Comparison of ENCODE assay signal across 19 mouse cellular contexts in the genomic region with DNA sequence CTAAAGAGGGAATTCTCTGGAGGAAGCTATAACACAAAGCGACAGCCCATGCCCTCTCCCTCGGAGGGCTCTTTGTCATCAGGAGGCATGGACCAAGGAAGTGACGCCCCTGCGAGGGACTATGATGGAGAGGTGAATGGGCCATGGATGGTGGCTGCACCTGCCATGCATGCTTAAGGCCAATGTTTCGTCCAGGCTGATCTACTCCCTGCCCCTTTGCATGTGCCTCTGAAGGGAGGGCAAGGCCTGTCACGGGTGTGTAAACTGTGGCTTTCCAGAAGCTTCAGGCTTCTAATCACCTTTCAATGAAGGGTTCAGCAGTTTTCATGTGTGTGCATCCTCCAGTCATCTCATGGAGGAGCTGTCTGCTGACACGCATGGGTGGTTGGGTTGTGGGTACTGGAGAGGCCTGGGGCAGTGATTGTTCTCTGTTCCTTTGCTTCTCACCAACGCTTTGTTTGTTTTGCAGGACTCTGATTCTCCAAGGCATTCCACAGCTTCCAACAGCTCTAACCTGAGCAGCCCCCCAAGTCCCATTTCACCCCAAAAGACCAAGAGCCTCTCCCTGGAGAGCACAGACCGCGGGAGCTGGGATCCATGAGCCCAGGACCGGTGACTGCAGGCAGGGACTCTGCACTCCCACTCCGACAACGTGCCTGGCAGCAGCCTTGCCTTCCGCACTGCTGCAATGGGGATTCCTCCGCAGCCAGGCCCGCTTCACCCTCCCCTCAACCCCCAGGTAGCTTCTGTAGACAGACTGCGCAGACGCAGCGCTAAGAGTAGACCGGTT. TPM values are rescaled to one million over a fixed set of nuclear protein-coding genes. Genes with fewer than 3 reads are reported as not detected.
DNase-seq lines count a peak whose midpoint lies in the region; ATAC-seq and TF ChIP-seq lines count a peak whose summit lies in the region.
"Had no signal": no experiment of that assay in that cellular context is flagged by ENCODE, and none has a peak within 500 bp of the region (broad histone marks: within the 10 kb centered on the region; RNA-seq: fewer than 3 reads in every experiment).

No protein-coding gene starts in this region.

- ATAC-seq in forebrain, embryonic 16.5 days: 0 out of 2 replicates have a peak, but pooled peaks have one; percentile 26
- 0 out of 2 replicates have a peak, but pooled peaks have one; percentile 21 for ATAC-seq in hindbrain, postnatal 0 days
- ATAC-seq in kidney, postnatal 0 days (replicated peaks; ENCODE audit: low FRiP score, low read depth): peak; percentile 44; the same call in 1 of the 2 replicates
- ATAC-seq in stomach, postnatal 0 days (ENCODE audit: low FRiP score, low TSS enrichment): no peak
- ATAC-seq: CD4-positive, CD25-positive, alpha-beta regulatory T cell, adult 4 months had no signal

- no peak overlapping the region for H3K4me2 ChIP-seq in forebrain, embryonic 16.5 days (ENCODE audit: low read length)
- H3K4me2 ChIP-seq in hindbrain, postnatal 0 days (ENCODE audit: low read depth, low read length): no peak overlapping the region
- no peak overlapping the region for H3K4me2 ChIP-seq in kidney, postnatal 0 days (ENCODE audit: low read length)
- H3K4me2 ChIP-seq in stomach, postnatal 0 days (replicated peaks; ENCODE audit: low read depth): no peak overlapping the region
- H3K4me2 ChIP-seq: embryonic facial prominence, embryonic 12.5 days; forebrain, embryonic 12.5 days; heart, embryonic 13.5 days; hindbrain, embryonic 13.5 days had no signal

- H3K27ac ChIP-seq in forebrain, embryonic 16.5 days (ENCODE audit: low read length): no peak overlapping the region
- H3K27ac ChIP-seq in forebrain, embryonic 10.5 days: no peak overlapping the region
- H3K27ac ChIP-seq in hindbrain, postnatal 0 days: no peak overlapping the region
- no peak overlapping the region for H3K27ac ChIP-seq in hindbrain, embryonic 10.5 days
- H3K27ac ChIP-seq in kidney, postnatal 0 days: no peak overlapping the region
- H3K27ac ChIP-seq in stomach, postnatal 0 days (replicated peaks): no peak overlapping the region
- H3K27ac ChIP-seq: embryonic facial prominence, embryonic 12.5 days; forebrain, embryonic 12.5 days; heart, embryonic 13.5 days; hindbrain, embryonic 13.5 days had no signal

- H3K27me3 ChIP-seq in forebrain, embryonic 16.5 days (replicated peaks; ENCODE audit: control insufficient read depth, insufficient read depth, low read length): no peaks in the 10 kb centered on the region
- no peaks in the 10 kb centered on the region for H3K27me3 ChIP-seq in forebrain, embryonic 10.5 days (ENCODE audit: poor library complexity, severe bottlenecking)
- no peaks in the 10 kb centered on the region for H3K27me3 ChIP-seq in hindbrain, postnatal 0 days (ENCODE audit: insufficient read depth, low read length)
- H3K27me3 ChIP-seq in hindbrain, embryonic 10.5 days (ENCODE audit: insufficient read depth, poor library complexity, severe bottlenecking): no peaks in the 10 kb centered on the region
- no peaks in the 10 kb centered on the region for H3K27me3 ChIP-seq in kidney, postnatal 0 days (ENCODE audit: insufficient read depth, low read length)
- no peaks in the 10 kb centered on the region for H3K27me3 ChIP-seq in stomach, postnatal 0 days (ENCODE audit: control insufficient read depth, insufficient read depth, low read length)
- H3K27me3 ChIP-seq: embryonic facial prominence, embryonic 12.5 days; forebrain, embryonic 12.5 days; heart, embryonic 13.5 days; hindbrain, embryonic 13.5 days had no signal

- H3K9ac ChIP-seq in forebrain, embryonic 16.5 days (replicated peaks; ENCODE audit: low read depth, low read length): no peak overlapping the region
- no peak overlapping the region for H3K9ac ChIP-seq in hindbrain, postnatal 0 days (replicated peaks; ENCODE audit: low read length)
- no peak overlapping the region for H3K9ac ChIP-seq in kidney, postnatal 0 days (ENCODE audit: low read depth, low read length)
- no peak overlapping the region for H3K9ac ChIP-seq in stomach, postnatal 0 days (ENCODE audit: low read length)
- H3K9ac ChIP-seq: embryonic facial prominence, embryonic 12.5 days; forebrain, embryonic 12.5 days; forebrain, postnatal 0 days; heart, embryonic 13.5 days; hindbrain, embryonic 13.5 days had no signal

- no peak for TF ChIP-seq CTCF in hindbrain, postnatal 0 days (IDR thresholded peaks at IDR 0.05; ENCODE audit: low read depth)
- no peak for TF ChIP-seq CTCF in kidney, postnatal 0 days (IDR thresholded peaks at IDR 0.05; ENCODE audit: low read depth)
- TF ChIP-seq CTCF in stomach, postnatal 0 days (IDR thresholded peaks at IDR 0.05; ENCODE audit: low read depth): no peak

- 92% methylated on average over 20 of the region's 20 CpGs for WGBS in forebrain, embryonic 16.5 days
- WGBS in forebrain, embryonic 10.5 days: 92% methylated on average over 20 of the region's 20 CpGs
- WGBS in hindbrain, postnatal 0 days: 83% methylated on average over 20 of the region's 20 CpGs
- WGBS in hindbrain, embryonic 10.5 days: 86% methylated on average over 20 of the region's 20 CpGs
- WGBS in kidney, postnatal 0 days: 76% methylated on average over 20 of the region's 20 CpGs
- WGBS in stomach, postnatal 0 days: 86% methylated on average over 20 of the region's 20 CpGs

- no peak overlapping the region for H3K4me3 ChIP-seq in forebrain, embryonic 16.5 days (replicated peaks; ENCODE audit: low read length)
- no peak overlapping the region for H3K4me3 ChIP-seq in forebrain, embryonic 10.5 days
- H3K4me3 ChIP-seq in hindbrain, postnatal 0 days (ENCODE audit: low read length): no peak overlapping the region
- no peak overlapping the region for H3K4me3 ChIP-seq in hindbrain, embryonic 10.5 days
- no peak overlapping the region for H3K4me3 ChIP-seq in kidney, postnatal 0 days (replicated peaks; ENCODE audit: low read depth, low read length)
- no peak overlapping the region for H3K4me3 ChIP-seq in stomach, postnatal 0 days (ENCODE audit: low read depth, low read length)
- H3K4me3 ChIP-seq: embryonic facial prominence, embryonic 12.5 days; forebrain, embryonic 12.5 days; gastrocnemius, adult 2 months; heart, embryonic 13.5 days; hindbrain, embryonic 13.5 days had no signal

- no peak for TF ChIP-seq EP300 in stomach, postnatal 0 days (optimal IDR thresholded peaks at IDR 0.05)

- no peak for DNase-seq in forebrain, embryonic 10.5 days (ENCODE audit: extremely low spot score, low spot score)
- DNase-seq in hindbrain, postnatal 0 days (ENCODE audit: low spot score): no peak
- no peak for DNase-seq in hindbrain, embryonic 10.5 days (ENCODE audit: low spot score)
- peak; percentile 51 for DNase-seq in kidney, postnatal 0 days (ENCODE audit: low spot score)
- DNase-seq in kidney, postnatal 36 days: no peak
- DNase-seq in stomach, postnatal 0 days (ENCODE audit: low spot score): peak; percentile 10
- DNase-seq: adrenal gland, adult 8-10 months; B cell, adult 2 months; gastrocnemius, adult 2 months; gastrocnemius, postnatal 25 days; heart, postnatal 4 days had no signal

- no peaks in the 10 kb centered on the region for H3K4me1 ChIP-seq in forebrain, embryonic 16.5 days (replicated peaks; ENCODE audit: control insufficient read depth, insufficient read depth, low read length)
- H3K4me1 ChIP-seq in forebrain, embryonic 10.5 days: 0 out of 2 replicates have a peak, but pooled peaks cover 3% of the 10 kb centered on the region
- H3K4me1 ChIP-seq in hindbrain, postnatal 0 days (ENCODE audit: insufficient read depth, low read length): no peaks in the 10 kb centered on the region
- no peaks in the 10 kb centered on the region for H3K4me1 ChIP-seq in hindbrain, embryonic 10.5 days (replicated peaks)
- H3K4me1 ChIP-seq in kidney, postnatal 0 days (replicated peaks; ENCODE audit: insufficient read depth, low read length): no peaks in the 10 kb centered on the region
- no peaks in the 10 kb centered on the region for H3K4me1 ChIP-seq in stomach, postnatal 0 days (replicated peaks; ENCODE audit: control insufficient read depth, insufficient read depth)
- H3K4me1 ChIP-seq: embryonic facial prominence, embryonic 12.5 days; forebrain, embryonic 12.5 days; heart, embryonic 13.5 days; hindbrain, embryonic 13.5 days had no signal

- peaks cover 9% of the 10 kb centered on the region for H3K36me3 ChIP-seq in forebrain, embryonic 16.5 days (ENCODE audit: control insufficient read depth, insufficient read depth)
- H3K36me3 ChIP-seq in forebrain, embryonic 10.5 days (replicated peaks): peaks cover 33% of the 10 kb centered on the region
- peaks cover 42% of the 10 kb centered on the region for H3K36me3 ChIP-seq in hindbrain, postnatal 0 days (ENCODE audit: insufficient read depth, low read length)
- peaks cover 47% of the 10 kb centered on the region for H3K36me3 ChIP-seq in hindbrain, embryonic 10.5 days
- H3K36me3 ChIP-seq in kidney, postnatal 0 days (ENCODE audit: insufficient read depth, low read length): peaks cover 25% of the 10 kb centered on the region
- H3K36me3 ChIP-seq in stomach, postnatal 0 days (ENCODE audit: control insufficient read depth, insufficient read depth, low read length): peaks cover 3% of the 10 kb centered on the region; the same call in 1 of the 2 replicates

- no peaks in the 10 kb centered on the region for H3K9me3 ChIP-seq in forebrain, embryonic 16.5 days (ENCODE audit: control insufficient read depth, low read length)
- H3K9me3 ChIP-seq in forebrain, embryonic 10.5 days: no peaks in the 10 kb centered on the region
- H3K9me3 ChIP-seq in hindbrain, postnatal 0 days (ENCODE audit: low read length): no peaks in the 10 kb centered on the region
- no peaks in the 10 kb centered on the region for H3K9me3 ChIP-seq in hindbrain, embryonic 10.5 days
- no peaks in the 10 kb centered on the region for H3K9me3 ChIP-seq in kidney, postnatal 0 days (replicated peaks; ENCODE audit: low read length)
- H3K9me3 ChIP-seq in stomach, postnatal 0 days (ENCODE audit: control insufficient read depth, low read length): no peaks in the 10 kb centered on the region
- H3K9me3 ChIP-seq: embryonic facial prominence, embryonic 12.5 days; forebrain, embryonic 12.5 days; G1E; heart, embryonic 13.5 days; hindbrain, embryonic 13.5 days had no signal

RNA-seq across cellular contexts. Expression of a gene that starts 37.6 kb away (rescaled TPM):
- 4.1 and 5.1 TPM in 2 replicates for polyA plus RNA-seq in forebrain, embryonic 16.5 days (2015; fragmentation: Nextera tagmentation; extraction: Ambion mirVana)
- 1.1 TPM in 2 replicates for polyA plus RNA-seq in forebrain, embryonic 10.5 days (2016; fragmentation: Nextera tagmentation; extraction: Ambion mirVana)
- total RNA-seq in hindbrain, postnatal 0 days (2014; rRNA removed): 3.4 and 6.0 TPM in 2 replicates
- 9.2 and 12.2 TPM in 2 replicates for polyA plus RNA-seq in hindbrain, postnatal 0 days (2015; fragmentation: Nextera tagmentation; extraction: Ambion mirVana)
- polyA plus RNA-seq in hindbrain, embryonic 10.5 days (2016; fragmentation: Nextera tagmentation; extraction: Ambion mirVana): 1.8 and 2.0 TPM in 2 replicates
- 31.5 and 33.6 TPM in 2 replicates for polyA plus RNA-seq in kidney, postnatal 0 days (2015; fragmentation: Nextera tagmentation; extraction: Ambion mirVana)
- polyA plus RNA-seq in stomach, postnatal 0 days (2015; fragmentation: Nextera tagmentation; extraction: Ambion mirVana): 25.6 and 29.8 TPM in 2 replicates

Comparison
In these comparisons a context has a peak if more than half of its experiments do, and no peak if none do; other contexts are left out.
1. DNase-seq: peak in kidney, postnatal 0 days (single experiment) and stomach, postnatal 0 days (single experiment); none in forebrain, embryonic 10.5 days (single experiment), hindbrain, postnatal 0 days (single experiment), hindbrain, embryonic 10.5 days (single experiment) and kidney, postnatal 36 days (0 of 2).